Mouse (Mus musculus) thymus, postnatal 36 days (tissue): ENCODE measurements around the gene Sobp.
A peak's percentile ranks its signal among the peaks of the same experiment; 100 is the strongest.

ENCODE experiments used
- DNase-seq, 2 experiments: peaks; one replicate each; pipeline ENCODE4 v3.0.0; 2022; ENCODE audit warnings: mixed read lengths in 2 of 2

Sobp gene

GRCm38 (mm10) chr10:43174326-43175155 lies at the start of gene Sobp, which contains the start of gene 9030612E09Rik:
TSS of gene Sobp (minus strand) at chr10:43174530.
TSS of gene 9030612E09Rik (plus strand) at chr10:43174704.
- peak; percentile 5 to 25 for DNase-seq

DNA sequence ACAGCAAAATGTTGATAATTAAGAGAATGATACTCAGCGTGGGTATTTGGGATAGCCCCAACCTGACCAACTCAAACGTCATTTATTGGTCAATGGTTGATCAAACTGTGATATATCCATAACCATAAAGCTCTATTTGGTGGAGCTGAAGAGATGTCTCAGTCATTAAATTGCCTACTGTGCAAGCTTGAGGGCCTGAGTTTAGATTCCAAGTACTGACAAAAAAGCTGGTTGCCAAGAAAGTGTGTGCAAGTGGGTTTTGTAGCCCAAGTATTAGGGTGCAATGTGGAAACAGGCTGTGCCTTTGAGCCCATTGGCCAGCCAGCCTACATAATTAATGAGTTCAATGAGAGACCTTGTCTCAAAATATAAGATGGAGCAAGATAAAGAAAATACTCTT lies 49.1 kb upstream of the Sobp start:
- DNase-seq, result no peak

- peak in 1 of 2 experiments; percentile 50 for DNase-seq
Observed at GRCm38 (mm10) chr10:43221659-43222058, 47.3 kb upstream of the Sobp start.

DNA sequence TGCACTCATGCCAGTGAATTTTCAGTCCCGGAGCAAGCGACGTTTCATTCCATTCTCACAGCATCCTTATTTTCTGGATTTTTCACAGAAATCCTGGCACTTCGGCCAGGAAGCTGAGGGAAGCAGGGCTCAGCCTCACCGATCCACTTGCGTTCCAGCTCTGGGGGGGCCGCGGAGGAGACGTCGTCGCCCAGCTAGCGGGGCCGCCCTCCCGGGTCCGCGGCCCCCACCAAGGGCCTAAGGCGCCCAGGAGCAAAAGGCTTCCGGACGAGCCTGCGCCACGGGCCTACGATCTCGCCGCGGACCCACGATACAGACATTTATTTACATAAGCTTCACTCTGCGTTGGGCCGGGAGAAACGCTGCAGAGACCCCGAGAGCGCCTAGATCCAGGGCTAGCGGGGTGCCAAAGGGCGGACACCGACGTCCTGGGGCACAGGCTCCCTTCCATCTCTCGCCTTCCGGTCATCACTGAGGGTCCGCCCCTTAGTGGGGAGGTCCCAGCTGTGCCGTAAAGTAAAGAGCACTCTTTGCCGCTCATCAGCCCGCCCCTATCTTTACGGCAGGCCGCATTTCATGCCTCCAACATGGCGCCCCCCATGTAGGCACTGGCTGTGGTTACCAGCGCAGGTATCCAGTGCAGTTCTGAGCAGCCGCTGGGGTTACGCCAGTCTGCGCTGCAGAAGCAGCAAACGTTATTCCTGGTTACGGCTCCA lies 46.7 kb upstream of the Sobp start, which contains the start of gene Pdss2:
TSS of gene Pdss2 (plus strand) at position 577 of the 716 bp plus-strand sequence.
- DNase-seq, result peak; percentile 90 to 94

DNA sequence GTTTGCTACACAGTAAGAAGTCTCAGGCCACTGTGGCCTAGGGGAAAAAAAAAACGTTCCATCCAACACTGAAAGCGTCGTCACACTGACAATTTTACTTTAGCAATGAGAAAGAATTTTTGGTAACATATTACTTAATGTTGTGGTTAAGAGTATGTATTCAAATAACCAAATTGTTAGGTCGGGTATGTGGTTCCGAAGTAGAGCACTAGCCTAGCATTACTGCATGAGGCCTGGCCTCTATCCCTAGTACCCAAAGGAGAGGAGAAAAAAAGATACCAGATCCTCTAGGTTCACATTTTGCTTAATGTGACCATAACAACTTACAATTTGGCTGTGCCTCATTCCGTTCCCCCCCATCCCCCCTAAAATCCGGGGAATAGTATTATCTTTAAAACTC lies 46.1 kb upstream of the Sobp start:
- no peak for DNase-seq

DNA sequence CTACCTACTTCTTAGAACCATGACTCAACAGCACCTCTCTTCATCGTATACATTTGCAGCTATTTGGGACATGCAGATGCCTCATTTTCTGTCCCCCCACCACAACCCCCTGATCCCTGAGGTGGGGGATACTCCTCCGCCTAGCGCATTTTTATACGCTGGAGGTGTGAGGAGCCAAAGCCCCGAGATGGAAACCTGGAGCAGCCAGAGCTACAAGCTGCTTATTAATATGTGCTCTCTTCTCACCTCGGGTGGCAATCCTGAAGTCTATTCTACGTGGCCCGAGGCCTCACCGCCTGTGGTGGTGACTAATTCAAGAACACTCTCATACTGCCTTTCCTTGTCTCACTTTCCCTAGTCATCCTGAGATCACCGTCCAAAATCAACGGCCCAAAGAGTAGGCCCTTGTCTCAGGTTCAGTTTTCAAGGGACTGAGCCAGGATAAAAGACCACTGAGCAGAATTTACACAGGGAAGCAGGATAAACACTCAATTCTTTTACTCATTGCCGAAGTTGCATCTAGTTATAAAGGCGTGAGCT lies 43.1 kb upstream of the Sobp start:
- DNase-seq, result no peak

GRCm38 (mm10) chr10:43211866-43212265 lies 37.5 kb upstream of the Sobp start:
- DNase-seq, result peak; percentile 54 to 63

- DNase-seq, result no peak
Observed at GRCm38 (mm10) chr10:43203865-43204264, 29.5 kb upstream of the Sobp start.

- DNase-seq, result no peak
Observed at GRCm38 (mm10) chr10:43200206-43200605, 25.9 kb upstream of the Sobp start.

DNA sequence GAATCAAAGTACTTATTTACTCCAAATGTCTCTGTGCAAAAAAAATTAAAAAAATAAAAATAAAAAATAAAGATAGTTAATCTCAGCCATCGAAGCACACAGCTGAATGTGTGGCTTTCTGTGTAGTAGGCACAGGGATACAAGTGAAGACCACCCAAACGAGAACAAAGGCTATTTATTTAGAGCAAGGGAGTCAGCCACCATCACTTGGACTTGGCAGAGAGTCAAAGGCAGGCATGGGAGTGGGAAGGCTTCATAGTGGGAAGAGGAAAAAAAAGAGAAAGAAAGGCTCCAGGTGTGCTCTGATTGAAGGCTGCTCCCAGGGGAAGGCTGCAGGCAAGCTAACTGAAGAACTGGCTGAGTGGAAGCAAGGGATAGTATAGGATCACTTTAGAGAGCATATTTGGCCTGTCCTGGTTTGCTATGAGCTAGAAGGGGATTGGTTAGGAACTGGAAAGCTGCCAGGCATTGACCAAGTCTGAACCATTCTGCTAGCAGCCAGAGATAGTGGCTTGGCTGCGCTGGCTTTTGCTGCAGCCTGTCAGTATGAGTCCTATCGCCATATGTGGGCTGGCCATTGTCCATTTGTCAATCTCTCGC lies 6.1 kb upstream of the Sobp start:
- DNase-seq, result no peak

DNA sequence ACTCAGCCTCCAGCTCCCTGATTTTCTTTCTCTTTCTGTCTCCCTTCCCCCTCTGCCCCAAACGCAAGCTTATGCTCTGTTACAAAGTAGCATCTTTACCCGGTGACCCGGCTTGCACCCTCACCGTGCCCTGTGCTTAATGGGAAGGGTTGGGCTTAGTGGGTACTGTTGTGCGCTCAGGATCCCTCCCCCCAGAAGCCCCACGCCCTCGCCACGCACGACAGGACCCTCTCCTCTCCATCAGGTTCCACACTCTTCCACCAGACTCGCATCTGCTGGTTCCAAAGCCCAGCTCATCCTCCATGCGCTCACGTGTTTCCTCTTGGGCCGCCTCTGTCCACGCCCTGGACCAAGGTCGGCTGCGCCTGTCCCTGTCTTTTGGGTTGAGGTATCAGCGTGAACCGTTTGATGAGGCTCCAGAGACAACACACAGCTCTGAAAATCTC lies 849 bp upstream of the Sobp start:
- DNase-seq, result no peak

GRCm38 (mm10) chr10:43173828-43174325 lies 453 bp downstream of the Sobp start:
- DNase-seq, result peak; percentile 17 to 21

GRCm38 (mm10) chr10:43173141-43173827 lies 1.0 kb downstream of the Sobp start:
- peak in 1 of 2 experiments; percentile 8 for DNase-seq

DNA sequence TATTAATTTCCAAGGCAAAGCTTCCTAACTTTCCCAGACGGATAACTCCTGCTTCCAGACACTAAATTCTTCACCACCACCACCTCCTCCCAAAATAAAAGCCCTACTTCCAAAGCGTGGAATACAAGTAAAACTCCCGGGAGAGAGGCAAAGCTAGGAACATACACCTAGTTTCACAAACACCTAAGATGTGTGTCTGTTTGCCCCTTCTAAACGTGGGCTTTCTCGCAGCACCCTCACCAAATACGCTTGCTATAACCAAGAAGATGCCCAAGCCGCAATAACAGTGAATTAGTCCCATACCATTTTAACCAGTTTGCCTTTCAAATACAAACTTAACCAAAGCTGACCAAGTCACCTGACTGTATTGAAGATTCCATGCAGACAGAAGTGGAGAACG lies 1.8 kb downstream of the Sobp start:
- DNase-seq, result no peak

DNA sequence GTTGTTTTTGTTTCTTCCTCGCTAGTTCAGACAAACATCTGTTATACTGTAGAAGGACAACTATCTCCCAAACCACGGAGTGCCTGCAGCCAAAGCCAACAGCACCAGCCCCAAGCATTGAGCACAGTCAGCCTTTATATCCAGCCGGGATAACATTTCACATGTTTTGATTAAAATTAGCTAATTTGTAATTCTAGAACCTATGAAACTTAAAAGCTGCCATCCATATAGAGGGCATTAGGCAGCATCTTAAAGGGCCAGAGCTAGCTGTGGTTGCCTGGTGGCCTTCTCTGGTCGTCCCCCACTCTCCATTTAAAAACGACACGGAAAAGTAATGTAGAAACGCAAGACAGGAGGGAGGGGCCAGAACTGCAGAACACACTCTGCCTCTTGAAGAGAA lies 2.3 kb downstream of the Sobp start:
- DNase-seq, result no peak

DNA sequence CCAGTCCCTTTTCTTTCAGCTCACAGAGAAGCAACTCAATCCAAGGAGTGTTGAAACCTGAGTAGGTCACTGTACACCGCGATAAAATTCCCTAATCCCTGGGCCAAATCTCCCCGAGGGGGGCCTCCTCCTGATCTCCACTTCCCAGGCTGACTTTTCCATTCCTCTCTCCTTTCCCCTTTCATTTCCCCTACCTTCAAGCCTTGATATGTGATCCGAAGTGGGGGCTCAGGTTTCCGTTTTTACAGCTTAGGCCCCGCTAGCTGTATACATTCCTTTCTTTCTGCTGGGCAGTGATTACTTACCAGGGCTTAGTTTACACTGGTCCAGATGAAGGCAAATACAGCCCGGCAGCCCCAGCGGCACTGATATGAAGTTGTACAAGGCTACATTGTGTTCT lies 3.2 kb downstream of the Sobp start:
- DNase-seq, result no peak

DNA sequence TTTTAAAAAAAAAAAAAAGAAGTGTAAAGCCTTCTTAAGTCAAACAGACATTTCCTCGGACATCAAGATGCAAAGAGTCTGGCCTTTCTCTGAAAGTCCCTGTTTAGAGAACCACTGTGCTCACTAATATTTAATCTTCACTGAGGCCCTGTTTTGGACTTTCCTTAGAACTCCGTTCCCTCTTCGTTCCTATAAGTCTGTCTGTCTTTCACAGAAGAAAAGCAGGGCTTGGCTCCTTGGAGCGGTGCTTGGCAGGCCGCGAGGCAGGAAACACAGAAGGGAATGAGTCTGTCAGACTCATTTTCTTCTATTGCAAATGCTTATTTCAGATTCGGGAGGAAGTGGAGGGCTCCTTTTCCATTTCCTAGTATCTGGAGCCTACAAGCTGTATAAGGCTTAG lies 5.5 kb downstream of the Sobp start:
- no peak for DNase-seq

GRCm38 (mm10) chr10:43166817-43167216 lies 7.5 kb downstream of the Sobp start:
- no peak for DNase-seq

DNA sequence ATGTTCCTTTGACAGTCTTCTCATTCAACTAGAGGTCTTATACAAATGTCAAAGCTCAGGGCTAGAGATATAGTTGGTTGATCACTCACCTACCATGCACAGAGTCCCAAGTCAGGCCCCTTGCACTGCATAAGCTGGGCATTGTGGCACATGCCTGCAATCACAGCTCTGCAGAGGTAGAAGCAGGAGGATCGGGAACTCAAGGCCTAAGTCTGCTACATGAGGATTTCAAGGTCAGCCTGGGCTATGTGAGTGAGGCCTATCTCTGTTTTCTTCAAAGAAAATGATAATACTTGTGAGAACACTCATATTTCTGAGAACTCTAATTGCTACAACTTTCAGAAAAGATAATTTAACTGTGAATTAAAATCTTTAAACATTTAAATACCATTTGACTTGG lies 8.2 kb downstream of the Sobp start:
- DNase-seq, result no peak

DNA sequence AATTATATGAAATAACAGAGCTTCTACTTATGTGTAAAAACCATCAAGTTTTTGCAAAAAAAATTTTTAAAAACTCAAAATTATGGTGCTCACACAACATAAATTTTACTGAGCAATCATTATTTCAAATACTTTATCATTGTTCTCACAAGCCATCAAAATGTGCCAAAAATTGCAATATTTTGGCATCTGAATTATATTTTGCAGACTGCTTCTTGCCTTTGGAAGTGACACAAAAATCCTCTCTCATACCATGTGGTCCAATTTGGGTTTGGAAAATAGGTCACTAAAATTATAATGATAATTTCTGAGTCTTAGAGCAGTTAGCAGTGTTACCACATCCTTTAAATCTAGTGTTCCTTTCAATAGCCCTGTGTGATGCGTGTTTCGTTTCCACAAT lies 9.9 kb downstream of the Sobp start:
- DNase-seq, result no peak

GRCm38 (mm10) chr10:43162318-43162717 lies 12.0 kb downstream of the Sobp start:
- no peak for DNase-seq

DNA sequence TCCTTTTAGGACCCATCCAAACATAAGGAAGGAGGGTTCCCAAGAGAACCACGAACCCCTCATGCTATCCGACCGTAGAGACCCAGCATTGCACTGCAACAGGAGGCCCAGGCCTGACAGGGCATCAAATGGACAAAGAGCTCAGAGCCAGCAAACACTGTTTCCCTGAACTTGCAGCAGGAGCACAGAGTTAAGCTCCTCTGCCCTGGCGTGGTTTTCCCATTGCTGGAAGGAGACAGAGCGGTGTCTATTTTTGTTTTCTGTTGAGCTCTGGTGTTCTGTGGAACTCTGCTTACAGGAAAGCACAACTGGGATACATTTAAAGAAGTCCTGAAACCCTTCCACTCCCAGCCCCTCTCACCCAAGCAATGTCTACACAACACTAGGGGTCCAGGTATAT lies 15.0 kb downstream of the Sobp start:
- no peak for DNase-seq
